Mouse (Mus musculus): ENCODE data around the gene Olfr784. TPM values are rescaled to one million over a fixed set of nuclear protein-coding genes. Genes with fewer than 3 reads are reported as not detected.
"Not testable (repeated sequence)": the region's sequence is repeated elsewhere in the genome, so short reads cannot be mapped to it uniquely, and the experiment has no call there.

Olfr784 gene
- 0.05 and 0.06 TPM in 2 replicates for polyA plus RNA-seq (2016; fragmentation: Nextera tagmentation; extraction: Ambion mirVana)

- no peaks in the 10 kb centered on the region for H3K4me1 ChIP-seq
- no peak for DNase-seq (ENCODE audit: low spot score)
- no peak within 1 kb of the TSS for H3K4me3 ChIP-seq
- no peaks in the 10 kb centered on the region for H3K9me3 ChIP-seq
- H3K27ac ChIP-seq (replicated peaks), result no peak within 1 kb of the TSS
- no peaks in the 10 kb centered on the region for H3K27me3 ChIP-seq (replicated peaks; ENCODE audit: low read depth, poor library complexity, severe bottlenecking)
- H3K36me3 ChIP-seq (replicated peaks), result no peaks in the 10 kb centered on the region
Observed at GRCm38 (mm10) chr10:129383783-129384182, at the start of gene Olfr784. TSS of gene Olfr784 (plus strand) at chr10:129384083.

DNA sequence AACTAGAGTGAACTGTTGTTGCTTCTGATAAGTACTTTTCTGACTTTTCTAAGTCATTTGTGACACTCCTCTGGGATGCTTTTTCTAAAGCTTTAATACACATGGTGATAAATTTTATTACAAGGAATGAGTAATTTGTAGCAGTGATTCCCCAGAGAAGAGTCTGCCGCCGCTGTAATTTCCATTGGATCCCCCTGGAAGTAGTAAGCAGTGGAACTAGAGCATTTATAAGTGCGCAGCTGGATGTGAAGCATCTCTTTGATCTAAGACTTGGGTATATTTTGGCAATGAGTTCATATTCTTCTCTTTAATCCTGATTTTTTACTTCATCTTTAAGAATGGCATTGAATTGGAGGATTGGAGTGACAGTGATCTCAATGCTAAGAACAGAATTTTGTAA is 35.3 kb upstream of the Olfr784 start, which contains the start of gene Olfr782:
Gene Olfr782 (plus strand): TSS at position 301 of the 400 bp plus-strand sequence.
- 91% methylated on average over 3 of the region's 3 CpGs for WGBS
- H3K9me3 ChIP-seq, result no peaks in the 10 kb centered on the region
- no peaks in the 10 kb centered on the region for H3K27me3 ChIP-seq (replicated peaks; ENCODE audit: low read depth, poor library complexity, severe bottlenecking)
- no peak for DNase-seq (ENCODE audit: low spot score)
- H3K4me3 ChIP-seq, result no peak within 1 kb of the TSS
- no peaks in the 10 kb centered on the region for H3K4me1 ChIP-seq
- no peaks in the 10 kb centered on the region for H3K36me3 ChIP-seq (replicated peaks)
- H3K27ac ChIP-seq (replicated peaks), result no peak within 1 kb of the TSS

GRCm38 (mm10) chr10:129352475-129352874 is 31.4 kb upstream of the Olfr784 start:
- not testable (repeated sequence) for DNase-seq (ENCODE audit: low spot score); H3K27ac ChIP-seq (replicated peaks); H3K36me3 ChIP-seq (replicated peaks); H3K4me1 ChIP-seq; H3K27me3 ChIP-seq (replicated peaks; ENCODE audit: low read depth, poor library complexity, severe bottlenecking); H3K9me3 ChIP-seq; H3K4me3 ChIP-seq
- WGBS, result 78% methylated on average over 2 of the region's 2 CpGs

GRCm38 (mm10) chr10:129356496-129356895 is 27.4 kb upstream of the Olfr784 start:
- 82% methylated on average over 4 of the region's 4 CpGs for WGBS
- H3K9me3 ChIP-seq; H3K4me1 ChIP-seq; H3K4me3 ChIP-seq; H3K27ac ChIP-seq (replicated peaks); H3K27me3 ChIP-seq (replicated peaks; ENCODE audit: low read depth, poor library complexity, severe bottlenecking); DNase-seq (ENCODE audit: low spot score); H3K36me3 ChIP-seq (replicated peaks): not testable (repeated sequence)

- Histone ChIP-seq H3K27ac (replicated peaks) (no peak overlapping the region), H3K4me3 (no peak overlapping the region), H3K36me3 (replicated peaks) (no peaks in the 10 kb centered on the region), H3K9me3 (peaks cover 2% of the 10 kb centered on the region; the same call in 1 of the 2 replicates), H3K27me3 (replicated peaks; ENCODE audit: low read depth, poor library complexity, severe bottlenecking) (no peaks in the 10 kb centered on the region), H3K4me1 (no peaks in the 10 kb centered on the region)
- DNase-seq (ENCODE audit: low spot score), result no peak
- WGBS, result 77% methylated on average over 5 of the region's 5 CpGs
Observed at GRCm38 (mm10) chr10:129357307-129357706, 26.6 kb upstream of the Olfr784 start.

DNA sequence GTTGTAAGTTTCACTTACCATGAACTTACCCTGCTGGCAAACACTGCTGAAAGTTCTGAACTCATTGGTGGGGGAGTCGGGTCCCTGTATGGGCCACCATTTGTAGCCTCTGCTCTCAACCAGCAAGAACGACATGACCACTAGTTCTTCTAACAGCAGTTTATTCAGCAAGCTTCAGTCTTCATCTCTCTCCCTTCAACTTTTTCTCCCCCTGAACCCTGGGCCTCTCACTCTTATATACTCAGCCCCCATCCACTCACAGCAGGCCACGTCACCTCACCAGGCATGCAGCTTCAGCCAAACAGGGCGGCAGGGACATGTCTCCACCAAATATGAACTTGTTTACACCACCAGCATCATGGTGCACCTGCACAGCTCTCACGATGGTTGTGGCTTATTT is 9.8 kb upstream of the Olfr784 start:
- not testable (repeated sequence) for H3K27me3 ChIP-seq (replicated peaks; ENCODE audit: low read depth, poor library complexity, severe bottlenecking); H3K4me3 ChIP-seq; H3K4me1 ChIP-seq; H3K9me3 ChIP-seq; H3K27ac ChIP-seq (replicated peaks); DNase-seq (ENCODE audit: low spot score); H3K36me3 ChIP-seq (replicated peaks)
- WGBS, result 88% methylated on average over 5 of the region's 5 CpGs

GRCm38 (mm10) chr10:129400892-129401291 is 17.0 kb downstream of the Olfr784 start:
- DNase-seq (ENCODE audit: low spot score), result no peak
- Histone ChIP-seq H3K27ac (replicated peaks) (no peak overlapping the region), H3K36me3 (replicated peaks) (no peaks in the 10 kb centered on the region), H3K9me3 (no peaks in the 10 kb centered on the region), H3K4me1 (no peaks in the 10 kb centered on the region), H3K27me3 (replicated peaks; ENCODE audit: low read depth, poor library complexity, severe bottlenecking) (no peaks in the 10 kb centered on the region), H3K4me3 (no peak overlapping the region)
- 47% methylated on average over 5 of the region's 5 CpGs for WGBS

- Histone ChIP-seq H3K36me3 (replicated peaks) (no peaks in the 10 kb centered on the region), H3K27ac (replicated peaks) (no peak within 1 kb of the TSS), H3K27me3 (replicated peaks; ENCODE audit: low read depth, poor library complexity, severe bottlenecking) (no peaks in the 10 kb centered on the region), H3K4me1 (no peaks in the 10 kb centered on the region), H3K4me3 (no peak within 1 kb of the TSS), H3K9me3 (no peaks in the 10 kb centered on the region)
- WGBS, result 85% methylated on average over 2 of the region's 2 CpGs
- DNase-seq (ENCODE audit: low spot score), result no peak
Observed at GRCm38 (mm10) chr10:129405126-129405525, 21.2 kb downstream of the Olfr784 start, which contains the start of gene Olfr785. TSS of gene Olfr785 (plus strand) at chr10:129405426.

GRCm38 (mm10) chr10:129427006-129427405 is 43.1 kb downstream of the Olfr784 start, which contains the start of gene Olfr786:
TSS of gene Olfr786 (plus strand) at chr10:129427306.
- Histone ChIP-seq H3K4me1 (no peaks in the 10 kb centered on the region), H3K9me3 (no peaks in the 10 kb centered on the region), H3K4me3 (no peak within 1 kb of the TSS), H3K36me3 (replicated peaks) (no peaks in the 10 kb centered on the region), H3K27me3 (replicated peaks; ENCODE audit: low read depth, poor library complexity, severe bottlenecking) (no peaks in the 10 kb centered on the region), H3K27ac (replicated peaks) (no peak within 1 kb of the TSS)
- DNase-seq (ENCODE audit: low spot score), result no peak

Other genes with a start within 250 kb of the Olfr784 start
- not detected in 2 replicates for gene Olfr770, start 245.1 kb upstream of the Olfr784 start, polyA plus RNA-seq (2016; fragmentation: Nextera tagmentation; extraction: Ambion mirVana)
- not detected in 2 replicates for gene Olfr771, start 219.3 kb upstream of the Olfr784 start, polyA plus RNA-seq (2016; fragmentation: Nextera tagmentation; extraction: Ambion mirVana)
- gene Olfr772, start 206.2 kb upstream of the Olfr784 start, polyA plus RNA-seq (2016; fragmentation: Nextera tagmentation; extraction: Ambion mirVana), result not detected in 2 replicates
- gene Olfr773, start 196.7 kb upstream of the Olfr784 start, polyA plus RNA-seq (2016; fragmentation: Nextera tagmentation; extraction: Ambion mirVana), result not detected in 2 replicates
- gene Olfr774, start 147.9 kb upstream of the Olfr784 start, polyA plus RNA-seq (2016; fragmentation: Nextera tagmentation; extraction: Ambion mirVana), result not detected in 2 replicates
- gene Olfr775, start 135.7 kb upstream of the Olfr784 start, polyA plus RNA-seq (2016; fragmentation: Nextera tagmentation; extraction: Ambion mirVana), result not detected in 2 replicates
- not detected in 2 replicates for gene Olfr776, start 125.0 kb upstream of the Olfr784 start, polyA plus RNA-seq (2016; fragmentation: Nextera tagmentation; extraction: Ambion mirVana)
- gene Olfr777, start 112.6 kb upstream of the Olfr784 start, polyA plus RNA-seq (2016; fragmentation: Nextera tagmentation; extraction: Ambion mirVana), result not detected in 2 replicates
- gene Olfr780, start 66.0 kb upstream of the Olfr784 start, polyA plus RNA-seq (2016; fragmentation: Nextera tagmentation; extraction: Ambion mirVana), result not detected in 2 replicates
- gene Olfr781, start 55.2 kb upstream of the Olfr784 start, polyA plus RNA-seq (2016; fragmentation: Nextera tagmentation; extraction: Ambion mirVana), result not detected in 2 replicates
- not detected in 2 replicates for gene Olfr782, start 35.2 kb upstream of the Olfr784 start, polyA plus RNA-seq (2016; fragmentation: Nextera tagmentation; extraction: Ambion mirVana)
- gene Olfr785, start 21.3 kb downstream of the Olfr784 start, polyA plus RNA-seq (2016; fragmentation: Nextera tagmentation; extraction: Ambion mirVana), result not detected in 2 replicates
- not detected in 2 replicates for gene Olfr786, start 43.2 kb downstream of the Olfr784 start, polyA plus RNA-seq (2016; fragmentation: Nextera tagmentation; extraction: Ambion mirVana)
- not detected in 2 replicates for gene Olfr787, start 77.8 kb downstream of the Olfr784 start, polyA plus RNA-seq (2016; fragmentation: Nextera tagmentation; extraction: Ambion mirVana)
- gene Olfr788, start 86.9 kb downstream of the Olfr784 start, polyA plus RNA-seq (2016; fragmentation: Nextera tagmentation; extraction: Ambion mirVana), result not detected in 2 replicates
- not detected in 2 replicates for gene Olfr789, start 100.7 kb downstream of the Olfr784 start, polyA plus RNA-seq (2016; fragmentation: Nextera tagmentation; extraction: Ambion mirVana)
- not detected in 2 replicates for gene Olfr790, start 114.4 kb downstream of the Olfr784 start, polyA plus RNA-seq (2016; fragmentation: Nextera tagmentation; extraction: Ambion mirVana)
- not detected in 2 replicates for gene Olfr791, start 137.7 kb downstream of the Olfr784 start, polyA plus RNA-seq (2016; fragmentation: Nextera tagmentation; extraction: Ambion mirVana)
- gene Olfr792, start 155.1 kb downstream of the Olfr784 start, polyA plus RNA-seq (2016; fragmentation: Nextera tagmentation; extraction: Ambion mirVana), result not detected in 2 replicates
- gene Olfr794, start 183.6 kb downstream of the Olfr784 start, polyA plus RNA-seq (2016; fragmentation: Nextera tagmentation; extraction: Ambion mirVana), result not detected in 2 replicates
- not detected in 2 replicates for gene Olfr796, start 228.5 kb downstream of the Olfr784 start, polyA plus RNA-seq (2016; fragmentation: Nextera tagmentation; extraction: Ambion mirVana)
- gene Olfr798, start 243.9 kb downstream of the Olfr784 start, polyA plus RNA-seq (2016; fragmentation: Nextera tagmentation; extraction: Ambion mirVana), result not detected in 2 replicates